Mouse (Mus musculus) liver, embryonic 13.5 days (tissue): ENCODE measurements around the gene Slc25a51. TPM values are rescaled to one million over a fixed set of nuclear protein-coding genes. Genes with fewer than 3 reads are reported as not detected.

Experiments used
- ATAC-seq: fragments of 200-750 bp; cut with Nextera tagmentation; 2 replicates; pipeline ENCODE4 v1.8.0; 2017; ENCODE audit warnings: low read depth, mild to moderate bottlenecking, moderate number of reproducible peaks, moderate library complexity
- DNase-seq: peaks from one replicate; pipeline ENCODE4 v3.0.0; 2022
- H3K27ac ChIP-seq: fragments of 300-500 bp; sonication (generic); 2 replicates; pipeline ENCODE4 v1.5.1; 2015; ENCODE audit warnings: moderate library complexity, mild to moderate bottlenecking, inconsistent platforms
- H3K27me3 ChIP-seq: fragments of 300-500 bp; sonication (generic); 2 replicates; pipeline ENCODE4 v1.6.1; 2015; ENCODE audit warnings: mild to moderate bottlenecking, inconsistent platforms
- H3K36me3 ChIP-seq: fragments of 300-500 bp; sonication (generic); 2 replicates; pipeline ENCODE4 v1.6.1; 2015; ENCODE audit warnings: mild to moderate bottlenecking, inconsistent platforms
- H3K4me1 ChIP-seq: fragments of 300-500 bp; sonication (generic); replicated peaks from 2 replicates; pipeline ENCODE4 v1.6.1; 2015; ENCODE audit warnings: inconsistent platforms
- H3K4me2 ChIP-seq: fragments of 300-500 bp; sonication (generic); 2 replicates; pipeline ENCODE4 v1.6.1; 2015; ENCODE audit warnings: inconsistent platforms, mild to moderate bottlenecking, moderate library complexity
- H3K4me3 ChIP-seq: fragments of 300-500 bp; sonication (generic); replicated peaks from 2 replicates; pipeline ENCODE4 v1.5.1; 2015; ENCODE audit warnings: mild to moderate bottlenecking, inconsistent platforms
- H3K9ac ChIP-seq: fragments of 300-500 bp; sonication (generic); 2 replicates; pipeline ENCODE4 v1.6.1; 2015; ENCODE audit warnings: mild to moderate bottlenecking, inconsistent platforms
- H3K9me3 ChIP-seq: fragments of 300-500 bp; sonication (generic); replicated peaks from 2 replicates; pipeline ENCODE4 v1.6.1; 2016; ENCODE audit warnings: inconsistent platforms
- WGBS: fragments of 180-500 bp; shearing (Covaris S2); methylation state at CpG from one replicate; pipeline ENCODE4 v1.1.7; 2015; ENCODE audit not compliant: insufficient replicate concordance; 5-methylcytosine and 5-hydroxymethylcytosine counted together
- polyA plus RNA-seq: library from polyadenylated mRNA; unstranded; fragments of >200 nt; fragmentation: Nextera tagmentation; extraction: Ambion mirVana; gene quantifications from 2 replicates; pipeline ENCODE4 v1.2.1, GENCODE M21; 2015

Gene Slc25a51
- polyA plus RNA-seq, 1 experiment from 2014 or later: 64.9 TPM

GRCm38 (mm10) chr4:45442237-45442636 lies 33.7 kb upstream of the Slc25a51 start:
- no peak overlapping the region for H3K27ac ChIP-seq
- peaks cover 70% of the 10 kb centered on the region for H3K36me3 ChIP-seq
- no peaks in the 10 kb centered on the region for H3K27me3 ChIP-seq
- WGBS: 66% methylated on average over 3 of the region's 3 CpGs
- no peak for ATAC-seq
- H3K9ac ChIP-seq: no peak overlapping the region
- no peaks in the 10 kb centered on the region for H3K9me3 ChIP-seq
- H3K4me3 ChIP-seq: no peak overlapping the region
- no peak for DNase-seq
- no peaks in the 10 kb centered on the region for H3K4me1 ChIP-seq
- no peak overlapping the region for H3K4me2 ChIP-seq

GRCm38 (mm10) chr4:45441778-45442177 lies 33.2 kb upstream of the Slc25a51 start:
- Histone ChIP-seq H3K27me3 (no peaks in the 10 kb centered on the region), H3K4me1 (no peaks in the 10 kb centered on the region; the same call in 1 of the 2 replicates), H3K4me3 (no peak overlapping the region), H3K9me3 (no peaks in the 10 kb centered on the region), H3K36me3 (peaks cover 65% of the 10 kb centered on the region), H3K9ac (no peak overlapping the region), H3K27ac (no peak overlapping the region), H3K4me2 (no peak overlapping the region)
- 56% methylated on average over 1 of the region's 1 CpGs for WGBS
- DNase-seq (no peak), ATAC-seq (no peak)

GRCm38 (mm10) chr4:45439281-45439680 lies 30.7 kb upstream of the Slc25a51 start:
- H3K4me1 ChIP-seq: peaks cover 12% of the 10 kb centered on the region
- DNase-seq (no peak), ATAC-seq (no peak)
- no peaks in the 10 kb centered on the region for H3K9me3 ChIP-seq
- H3K27me3 ChIP-seq: no peaks in the 10 kb centered on the region
- H3K4me2 ChIP-seq: no peak overlapping the region
- no peak overlapping the region for H3K9ac ChIP-seq
- no peak overlapping the region for H3K4me3 ChIP-seq
- H3K36me3 ChIP-seq: peaks cover 45% of the 10 kb centered on the region
- WGBS: 62% methylated on average over 5 of the region's 5 CpGs
- no peak overlapping the region for H3K27ac ChIP-seq

GRCm38 (mm10) chr4:45437010-45437409 lies 28.4 kb upstream of the Slc25a51 start:
- H3K4me1 ChIP-seq: peaks cover 12% of the 10 kb centered on the region
- ATAC-seq (no peak), DNase-seq (no peak)
- no peaks in the 10 kb centered on the region for H3K27me3 ChIP-seq
- WGBS: 57% methylated on average over 3 of the region's 3 CpGs
- H3K36me3 ChIP-seq: peaks cover 32% of the 10 kb centered on the region
- no peak overlapping the region for H3K9ac ChIP-seq
- no peak overlapping the region for H3K4me3 ChIP-seq
- no peak overlapping the region for H3K4me2 ChIP-seq
- no peak overlapping the region for H3K27ac ChIP-seq
- H3K9me3 ChIP-seq: no peaks in the 10 kb centered on the region

- Histone ChIP-seq H3K4me3 (no peak overlapping the region), H3K36me3 (peaks cover 27% of the 10 kb centered on the region), H3K27me3 (no peaks in the 10 kb centered on the region), H3K27ac (no peak overlapping the region), H3K9ac (no peak overlapping the region), H3K4me2 (no peak overlapping the region), H3K4me1 (peaks cover 12% of the 10 kb centered on the region), H3K9me3 (no peaks in the 10 kb centered on the region)
- ATAC-seq (no peak), DNase-seq (no peak)
- 71% methylated on average over 7 of the region's 7 CpGs for WGBS
Measured at GRCm38 (mm10) chr4:45436383-45436913, 27.9 kb upstream of the Slc25a51 start.

- ATAC-seq: no peak
- Histone ChIP-seq H3K27ac (no peak overlapping the region), H3K4me3 (no peak overlapping the region), H3K36me3 (peaks cover 23% of the 10 kb centered on the region), H3K9me3 (no peaks in the 10 kb centered on the region), H3K4me1 (peaks cover 12% of the 10 kb centered on the region), H3K27me3 (no peaks in the 10 kb centered on the region), H3K9ac (no peak overlapping the region), H3K4me2 (no peak overlapping the region)
- no peak for DNase-seq
- WGBS: 51% methylated on average over 2 of the region's 2 CpGs
Measured at GRCm38 (mm10) chr4:45435899-45436298, 27.3 kb upstream of the Slc25a51 start.

- no peak for ATAC-seq
- no peaks in the 10 kb centered on the region for H3K9me3 ChIP-seq
- H3K27me3 ChIP-seq: no peaks in the 10 kb centered on the region
- peaks cover 13% of the 10 kb centered on the region for H3K36me3 ChIP-seq
- WGBS: 73% methylated on average over 4 of the region's 4 CpGs
- H3K9ac ChIP-seq: no peak overlapping the region
- no peak overlapping the region for H3K27ac ChIP-seq
- H3K4me3 ChIP-seq: no peak overlapping the region
- H3K4me1 ChIP-seq: peaks cover 12% of the 10 kb centered on the region
- no peak for DNase-seq
- H3K4me2 ChIP-seq: no peak overlapping the region
Measured at GRCm38 (mm10) chr4:45434681-45435080, 26.1 kb upstream of the Slc25a51 start.

- no peaks in the 10 kb centered on the region for H3K9me3 ChIP-seq
- ATAC-seq: no peak
- H3K4me3 ChIP-seq: no peak overlapping the region
- H3K4me2 ChIP-seq: no peak overlapping the region
- peaks cover 13% of the 10 kb centered on the region for H3K36me3 ChIP-seq
- peaks cover 12% of the 10 kb centered on the region for H3K4me1 ChIP-seq
- no peak for DNase-seq
- no peak overlapping the region for H3K27ac ChIP-seq
- H3K9ac ChIP-seq: no peak overlapping the region
- no peaks in the 10 kb centered on the region for H3K27me3 ChIP-seq
- 85% methylated on average over 12 of the region's 12 CpGs for WGBS
Measured at GRCm38 (mm10) chr4:45434071-45434470, 25.5 kb upstream of the Slc25a51 start.

GRCm38 (mm10) chr4:45431806-45432205 lies 23.2 kb upstream of the Slc25a51 start:
- DNase-seq: no peak
- peaks cover 12% of the 10 kb centered on the region for H3K4me1 ChIP-seq
- H3K9me3 ChIP-seq: no peaks in the 10 kb centered on the region
- no peak overlapping the region for H3K4me3 ChIP-seq
- no peak overlapping the region for H3K27ac ChIP-seq
- WGBS: 71% methylated on average over 3 of the region's 3 CpGs
- no peak for ATAC-seq
- H3K9ac ChIP-seq: no peak overlapping the region
- peaks cover 13% of the 10 kb centered on the region for H3K36me3 ChIP-seq
- H3K27me3 ChIP-seq: no peaks in the 10 kb centered on the region
- no peak overlapping the region for H3K4me2 ChIP-seq

GRCm38 (mm10) chr4:45431316-45431715 lies 22.8 kb upstream of the Slc25a51 start:
- no peak overlapping the region for H3K9ac ChIP-seq
- WGBS: 87% methylated on average over 3 of the region's 3 CpGs

GRCm38 (mm10) chr4:45429451-45429850 lies 20.9 kb upstream of the Slc25a51 start:
- 83% methylated on average over 7 of the region's 7 CpGs for WGBS
- H3K4me1 ChIP-seq: no peaks in the 10 kb centered on the region
- no peak overlapping the region for H3K27ac ChIP-seq
- no peak overlapping the region for H3K4me3 ChIP-seq
- no peaks in the 10 kb centered on the region for H3K9me3 ChIP-seq
- no peak overlapping the region for H3K9ac ChIP-seq
- H3K36me3 ChIP-seq: peaks cover 16% of the 10 kb centered on the region
- no peaks in the 10 kb centered on the region for H3K27me3 ChIP-seq
- no peak for DNase-seq
- no peak overlapping the region for H3K4me2 ChIP-seq
- no peak for ATAC-seq

More at GRCm38 (mm10) chr4:45431316-45431715, 22.8 kb upstream of the Slc25a51 start:
- Histone ChIP-seq H3K27me3 (no peaks in the 10 kb centered on the region), H3K4me3 (no peak overlapping the region), H3K4me1 (peaks cover 10% of the 10 kb centered on the region), H3K4me2 (no peak overlapping the region), H3K36me3 (peaks cover 17% of the 10 kb centered on the region), H3K27ac (no peak overlapping the region), H3K9me3 (no peaks in the 10 kb centered on the region)
- ATAC-seq (no peak), DNase-seq (no peak)

GRCm38 (mm10) chr4:45426724-45427457 lies 18.3 kb upstream of the Slc25a51 start:
- no peak for ATAC-seq
- DNase-seq: no peak
- Histone ChIP-seq H3K4me3 (no peak overlapping the region), H3K9ac (no peak overlapping the region), H3K36me3 (peaks cover 22% of the 10 kb centered on the region), H3K4me1 (peaks cover 9% of the 10 kb centered on the region), H3K27me3 (no peaks in the 10 kb centered on the region), H3K27ac (no peak overlapping the region), H3K4me2 (no peak overlapping the region), H3K9me3 (no peaks in the 10 kb centered on the region)
- WGBS: 68% methylated on average over 13 of the region's 13 CpGs
